23 mouse cellular contexts compared by ENCODE assay signal in the genomic region with DNA sequence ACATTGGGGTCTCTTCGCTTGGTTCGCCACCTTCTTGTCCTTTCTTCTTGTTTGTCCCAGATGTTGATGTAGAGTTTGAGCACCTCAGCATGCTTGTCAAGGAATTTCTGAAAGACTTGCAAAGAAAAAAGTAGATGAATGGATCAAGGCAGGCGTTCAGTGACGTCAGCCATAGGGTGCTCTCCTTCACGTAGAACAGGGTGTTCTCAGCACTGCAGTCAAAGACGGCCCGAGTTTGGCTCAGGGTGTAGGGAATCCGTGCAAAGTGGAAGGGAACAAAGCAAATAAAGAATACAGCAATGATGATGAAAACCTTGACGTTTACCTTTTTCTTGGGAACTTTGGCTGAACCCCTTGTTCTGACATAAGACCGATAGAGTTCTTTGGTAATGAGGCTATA. TPM values are rescaled to one million over a fixed set of nuclear protein-coding genes. Genes with fewer than 3 reads are reported as not detected.
DNase-seq lines count a peak whose midpoint lies in the region; ATAC-seq and TF ChIP-seq lines count a peak whose summit lies in the region.
"Had no signal": no experiment of that assay in that cellular context is flagged by ENCODE, and none has a peak within 500 bp of the region (broad histone marks: within the 10 kb centered on the region; RNA-seq: fewer than 3 reads in every experiment).

No protein-coding gene starts in this region.

- TF ChIP-seq CTCF in testis, adult 2 months (IDR thresholded peaks at IDR 0.05; ENCODE audit: control insufficient read depth, insufficient read depth, insufficient replicate concordance, low read depth, low read length): no peak

- H3K27ac ChIP-seq in heart, embryonic 11.5 days (ENCODE audit: low read depth, low read length): no peak overlapping the region
- H3K27ac ChIP-seq in testis, adult 2 months (ENCODE audit: control insufficient read depth, insufficient read depth, low read depth, low read length): 0 out of 2 replicates have a peak overlapping the region, but pooled peaks have one; percentile 25
- H3K27ac ChIP-seq in forebrain, embryonic 12.5 days: no peak overlapping the region

- ATAC-seq in heart, embryonic 11.5 days (replicated peaks; ENCODE audit: insufficient number of reproducible peaks, low FRiP score, low TSS enrichment): no peak
- ATAC-seq in forebrain, embryonic 12.5 days (ENCODE audit: low FRiP score): no peak
- ATAC-seq: activated CD4-positive, CD25-positive, alpha-beta regulatory T cell, adult 4 months; CD4-positive, CD25-positive, alpha-beta regulatory T cell, adult 4 months; Patski had no signal

- no peak overlapping the region for H3K9ac ChIP-seq in heart, embryonic 11.5 days (ENCODE audit: low read depth, low read length)
- H3K9ac ChIP-seq in forebrain, embryonic 12.5 days: no peak overlapping the region

- 90% methylated on average over 10 of the region's 10 CpGs for WGBS in heart, embryonic 11.5 days (ENCODE audit: insufficient replicate concordance)
- WGBS in forebrain, embryonic 12.5 days: 93% methylated on average over 10 of the region's 10 CpGs

- H3K4me3 ChIP-seq in heart, embryonic 11.5 days (ENCODE audit: low read depth, low read length): no peak overlapping the region
- no peak overlapping the region for H3K4me3 ChIP-seq in testis, adult 2 months (ENCODE audit: control insufficient read depth, low read depth, low read length)
- H3K4me3 ChIP-seq in forebrain, embryonic 12.5 days (replicated peaks): no peak overlapping the region

- no peak overlapping the region for H3K4me2 ChIP-seq in heart, embryonic 11.5 days
- no peak overlapping the region for H3K4me2 ChIP-seq in forebrain, embryonic 12.5 days

- no peaks in the 10 kb centered on the region for H3K36me3 ChIP-seq in heart, embryonic 11.5 days (ENCODE audit: control insufficient read depth, insufficient read depth, low read length)
- no peaks in the 10 kb centered on the region for H3K36me3 ChIP-seq in testis, adult 2 months (ENCODE audit: control insufficient read depth, insufficient read depth, low read length)
- H3K36me3 ChIP-seq in forebrain, embryonic 12.5 days (replicated peaks): no peaks in the 10 kb centered on the region
- H3K36me3 ChIP-seq: G1E had no signal

- no peaks in the 10 kb centered on the region for H3K9me3 ChIP-seq in heart, embryonic 11.5 days (replicated peaks; ENCODE audit: control insufficient read depth, low read length)
- no peaks in the 10 kb centered on the region for H3K9me3 ChIP-seq in forebrain, embryonic 12.5 days
- H3K9me3 ChIP-seq: G1E had no signal

- H3K27me3 ChIP-seq in heart, embryonic 11.5 days (ENCODE audit: control insufficient read depth, insufficient read depth, low read length): no peaks in the 10 kb centered on the region
- H3K27me3 ChIP-seq in testis, adult 2 months (ENCODE audit: control insufficient read depth, insufficient read depth, low read length): no peaks in the 10 kb centered on the region
- H3K27me3 ChIP-seq in forebrain, embryonic 12.5 days: no peaks in the 10 kb centered on the region
- H3K27me3 ChIP-seq: CH12.LX, Patski had no signal

- DNase-seq in heart, adult 11 months: peak; percentile 95
- no peak for DNase-seq in testis, postnatal 10 days (ENCODE audit: low spot score)
- peak; percentile 18 for DNase-seq in fat pad, adult 2 months (ENCODE audit: extremely low read depth, low read depth, low spot score)
- peak; percentile 21 for DNase-seq in testis, postnatal 14 days (ENCODE audit: low spot score)
- DNase-seq in lung, adult 18-20 months: no peak
- DNase-seq: adrenal gland, adult 2 months; adrenal gland, adult 8-10 months; adrenal gland, postnatal 10 days; adrenal gland, postnatal 14 days; adrenal gland, postnatal 25 days; adrenal gland, postnatal 36 days; B cell, adult 2 months; cerebellum, adult 11 months; cerebellum, adult 11-12 months had no signal

- TF ChIP-seq POLR2A in testis, adult 2 months (IDR thresholded peaks at IDR 0.05; ENCODE audit: control insufficient read depth, low read depth, low read length): no peak

- H3K4me1 ChIP-seq in heart, embryonic 11.5 days (ENCODE audit: control insufficient read depth, insufficient read depth, low read length): no peaks in the 10 kb centered on the region
- 0 out of 2 replicates have a peak, but pooled peaks cover 2% of the 10 kb centered on the region for H3K4me1 ChIP-seq in testis, adult 2 months (ENCODE audit: control insufficient read depth, insufficient read depth, low read length)
- H3K4me1 ChIP-seq in forebrain, embryonic 12.5 days: no peaks in the 10 kb centered on the region

RNA-seq across cellular contexts. Expression of gene P2ry13, which starts 6.5 kb away (rescaled TPM):
- 0.49 and 0.66 TPM in 2 replicates for polyA plus RNA-seq in heart, embryonic 11.5 days (2014; fragmentation: Nextera tagmentation; extraction: Ambion mirVana)
- polyA plus RNA-seq in testis, adult 2 months (2012; rRNA removed): 0.26 and 0.52 TPM in 2 replicates
- 0.58 and 1.2 TPM in 2 replicates for polyA plus RNA-seq in forebrain, embryonic 12.5 days (2016; fragmentation: Nextera tagmentation; extraction: Ambion mirVana)
- polyA plus RNA-seq: C2C12, G1E, Patski had no signal

RNA-seq across cellular contexts. Expression of gene Gpr87, which starts 22.3 kb away (rescaled TPM):
- not detected in 2 replicates for polyA plus RNA-seq in heart, embryonic 11.5 days (2014; fragmentation: Nextera tagmentation; extraction: Ambion mirVana)
- not detected in 2 replicates for polyA plus RNA-seq in testis, adult 2 months (2012; rRNA removed)
- polyA plus RNA-seq in forebrain, embryonic 12.5 days (2016; fragmentation: Nextera tagmentation; extraction: Ambion mirVana): 0.15 and 0.17 TPM in 2 replicates
- polyA plus RNA-seq: activated CD4-positive, CD25-positive, alpha-beta regulatory T cell, adult 4 months; adrenal gland, adult 2 months; C2C12; CD4-positive, CD25-positive, alpha-beta regulatory T cell, adult 4 months; G1E; Patski had no signal

RNA-seq across cellular contexts. Expression of gene P2ry12, which starts 45.5 kb away (rescaled TPM):
- 0.87 and 1.0 TPM in 2 replicates for polyA plus RNA-seq in heart, embryonic 11.5 days (2014; fragmentation: Nextera tagmentation; extraction: Ambion mirVana)
- polyA plus RNA-seq in testis, adult 2 months (2012; rRNA removed): 0.43 and 1.6 TPM in 2 replicates
- polyA plus RNA-seq in forebrain, embryonic 12.5 days (2016; fragmentation: Nextera tagmentation; extraction: Ambion mirVana): 2.9 and 4.4 TPM in 2 replicates
- polyA plus RNA-seq: C2C12, G1E, Patski had no signal

Comparison
In these comparisons a context has a peak if more than half of its experiments do, and no peak if none do; other contexts are left out.
1. DNase-seq: peak in heart, adult 11 months (single experiment), fat pad, adult 2 months (single experiment) and testis, postnatal 14 days (single experiment); none in testis, postnatal 10 days (single experiment) and lung, adult 18-20 months (0 of 2).